Mouse (Mus musculus) hindbrain, embryonic 16.5 days (tissue): Measurements from ENCODE around the gene Gm6657. TPM values are rescaled to one million over a fixed set of nuclear protein-coding genes. Genes with fewer than 3 reads are reported as not detected.
A peak's percentile ranks its signal among the peaks of the same experiment; 100 is the strongest.

Experiments used
- ATAC-seq: fragments of 200-750 bp; cut with Nextera tagmentation; 2 replicates; pipeline ENCODE4 v1.8.0; 2017; ENCODE audit warnings: moderate TSS enrichment, moderate library complexity
- H3K27ac ChIP-seq: fragments of 300-500 bp; sonication (generic); 2 replicates; pipeline ENCODE4 v1.5.1; 2014; ENCODE audit warnings: low read depth, mild to moderate bottlenecking, control low read depth, low read length, moderate library complexity
- H3K27me3 ChIP-seq: fragments of 300-500 bp; sonication (generic); replicated peaks from 2 replicates; pipeline ENCODE4 v1.6.1; 2014; ENCODE audit warnings: low read length; ENCODE audit not compliant: control insufficient read depth, insufficient read depth
- H3K36me3 ChIP-seq: fragments of 300-500 bp; sonication (generic); 2 replicates; pipeline ENCODE4 v1.6.1; 2014; ENCODE audit warnings: mild to moderate bottlenecking, low read length, moderate library complexity, mixed read lengths; ENCODE audit not compliant: control insufficient read depth, insufficient read depth
- H3K4me1 ChIP-seq: fragments of 300-500 bp; sonication (generic); 2 replicates; pipeline ENCODE4 v1.6.1; 2014; ENCODE audit warnings: low read depth, low read length; ENCODE audit not compliant: control insufficient read depth, insufficient read depth
- H3K4me2 ChIP-seq: fragments of 300-500 bp; sonication (generic); 2 replicates; pipeline ENCODE4 v1.6.1; 2014; ENCODE audit warnings: mild to moderate bottlenecking, low read length, control low read depth, moderate library complexity
- H3K4me3 ChIP-seq: fragments of 300-500 bp; sonication (generic); 2 replicates; pipeline ENCODE4 v1.5.1; 2014; ENCODE audit warnings: mild to moderate bottlenecking, low read length, control low read depth, moderate library complexity
- H3K9ac ChIP-seq: fragments of 300-500 bp; sonication (generic); 2 replicates; pipeline ENCODE4 v1.6.1; 2014; ENCODE audit warnings: low read depth, mild to moderate bottlenecking, control low read depth, low read length, moderate library complexity
- H3K9me3 ChIP-seq: fragments of 300-500 bp; sonication (generic); 2 replicates; pipeline ENCODE4 v1.6.1; 2014; ENCODE audit warnings: mild to moderate bottlenecking, low read length, moderate library complexity; ENCODE audit not compliant: control insufficient read depth
- WGBS: fragments of 180-500 bp; shearing (Covaris S2); extraction: QIAGEN DNeasy Blood & Tissue Kit; methylation state at CpG from one replicate; pipeline ENCODE4 v1.1.7; 2014; 5-methylcytosine and 5-hydroxymethylcytosine counted together
- polyA plus RNA-seq: library from polyadenylated mRNA; unstranded; fragments of >200 nt; fragmentation: Nextera tagmentation; extraction: Ambion mirVana; gene quantifications from 2 replicates; pipeline ENCODE4 v1.2.1, GENCODE M21; 2015

Gene Gm6657
- polyA plus RNA-seq: not detected in 2 replicates

- ATAC-seq: no peak
- Histone ChIP-seq H3K4me3 (no peak within 1 kb of the TSS), H3K4me2 (no peak within 1 kb of the TSS), H3K27ac (no peak within 1 kb of the TSS), H3K9ac (no peak within 1 kb of the TSS), H3K9me3 (peaks cover 2% of the 10 kb centered on the region; the same call in 1 of the 2 replicates), H3K4me1 (no peaks in the 10 kb centered on the region), H3K36me3 (no peaks in the 10 kb centered on the region), H3K27me3 (no peaks in the 10 kb centered on the region)
Observed at GRCm38 (mm10) chr12:78193942-78194341, at the start of gene Gm6657. Gene Gm6657 (plus strand): TSS chr12:78194242.

DNA sequence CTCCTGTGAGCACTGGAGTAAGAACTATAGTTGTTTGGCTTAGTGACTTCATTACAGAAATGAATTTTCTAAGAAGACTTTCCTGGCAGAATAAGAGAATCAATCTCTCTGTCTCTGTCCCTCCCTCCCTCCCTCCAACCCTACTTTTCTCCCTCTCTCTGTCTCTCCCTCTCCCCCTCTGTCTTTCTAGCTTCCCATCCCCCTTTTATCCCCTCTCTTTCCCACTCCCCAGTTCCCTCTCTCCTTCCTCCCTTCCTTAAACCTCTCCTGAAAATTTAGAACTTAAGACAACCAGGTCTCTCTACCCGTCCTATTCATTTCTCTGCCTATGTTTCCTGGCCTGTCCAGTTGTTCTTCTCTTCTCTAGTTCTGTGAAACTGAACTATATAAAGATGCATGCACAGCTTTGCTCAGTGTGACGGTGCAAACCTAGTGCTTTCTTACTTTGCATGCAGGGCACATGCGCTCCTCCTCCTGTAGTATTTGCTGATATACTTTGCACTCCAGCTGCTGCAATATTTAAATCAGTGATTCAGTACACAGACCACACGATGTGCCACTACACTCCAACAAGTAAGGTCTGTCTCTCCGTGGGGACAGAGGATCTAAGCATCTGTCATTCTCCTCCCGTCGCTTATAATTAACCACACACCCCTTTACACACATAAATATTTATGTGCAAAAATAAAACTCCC, 40.6 kb upstream of the Gm6657 start:
- Histone ChIP-seq H3K4me2 (peak overlapping the region; percentile 21; the same call in 1 of the 2 replicates), H3K4me1 (no peaks in the 10 kb centered on the region; the same call in 1 of the 2 replicates), H3K9ac (no peak overlapping the region), H3K36me3 (no peaks in the 10 kb centered on the region), H3K27me3 (peaks cover 2% of the 10 kb centered on the region; the same call in 1 of the 2 replicates), H3K27ac (no peak overlapping the region), H3K9me3 (no peaks in the 10 kb centered on the region), H3K4me3 (no peak overlapping the region)
- WGBS: 23% methylated on average over 7 of the region's 7 CpGs
- peak; percentile 82 for ATAC-seq

DNA sequence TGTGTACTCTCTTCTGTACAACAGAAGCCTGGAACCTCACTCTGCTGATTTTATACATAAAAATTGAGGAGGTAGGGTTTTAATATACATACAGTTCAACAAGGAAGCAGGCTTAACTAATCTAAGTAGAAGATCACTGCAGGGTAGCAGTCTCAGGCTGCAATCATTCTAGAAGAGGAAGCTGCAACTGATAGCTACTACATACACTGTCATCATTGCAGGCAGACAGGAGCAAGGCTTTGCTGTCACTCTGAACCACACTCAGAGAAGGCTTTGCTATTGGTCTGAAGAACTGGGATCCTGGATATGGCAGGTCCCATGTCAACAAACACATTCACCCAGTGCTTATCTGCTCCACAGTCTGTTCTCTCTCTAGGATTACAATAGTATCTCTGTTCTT, 23.9 kb upstream of the Gm6657 start:
- no peak overlapping the region for H3K9ac ChIP-seq
- H3K4me2 ChIP-seq: no peak overlapping the region
- H3K36me3 ChIP-seq: no peaks in the 10 kb centered on the region
- no peaks in the 10 kb centered on the region for H3K9me3 ChIP-seq
- no peaks in the 10 kb centered on the region for H3K4me1 ChIP-seq
- no peaks in the 10 kb centered on the region for H3K27me3 ChIP-seq
- ATAC-seq: no peak
- H3K27ac ChIP-seq: no peak overlapping the region
- H3K4me3 ChIP-seq: no peak overlapping the region

DNA sequence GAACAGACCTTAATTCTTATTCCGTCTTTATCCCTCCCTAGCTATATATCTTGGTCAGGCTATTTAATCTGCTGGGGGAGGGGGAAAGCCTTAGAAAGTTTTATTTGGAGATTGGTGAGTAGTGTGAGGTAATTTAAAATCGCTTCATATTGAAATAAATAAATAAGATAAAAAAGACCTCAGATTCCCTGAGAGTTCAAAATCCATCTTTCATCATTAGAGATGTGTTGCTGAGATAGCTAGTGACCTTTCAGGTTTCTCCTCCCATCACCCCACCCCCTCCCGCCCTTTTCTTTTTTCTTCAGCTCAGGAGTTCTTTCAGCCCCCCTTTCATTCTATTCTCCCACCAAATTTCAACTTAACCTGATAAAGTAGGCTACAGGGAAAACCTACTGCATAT, 20.1 kb upstream of the Gm6657 start:
- H3K4me2 ChIP-seq: no peak overlapping the region
- 78% methylated on average over 3 of the region's 3 CpGs for WGBS
- no peak overlapping the region for H3K4me3 ChIP-seq
- no peaks in the 10 kb centered on the region for H3K36me3 ChIP-seq
- no peak overlapping the region for H3K9ac ChIP-seq
- ATAC-seq: no peak
- no peak overlapping the region for H3K27ac ChIP-seq
- no peaks in the 10 kb centered on the region for H3K9me3 ChIP-seq
- no peaks in the 10 kb centered on the region for H3K4me1 ChIP-seq
- H3K27me3 ChIP-seq: no peaks in the 10 kb centered on the region

- Histone ChIP-seq H3K4me1 (no peaks in the 10 kb centered on the region), H3K4me3 (no peak overlapping the region), H3K27me3 (no peaks in the 10 kb centered on the region), H3K4me2 (no peak overlapping the region), H3K9ac (no peak overlapping the region), H3K27ac (no peak overlapping the region), H3K36me3 (no peaks in the 10 kb centered on the region), H3K9me3 (no peaks in the 10 kb centered on the region)
- 91% methylated on average over 4 of the region's 4 CpGs for WGBS
- no peak for ATAC-seq
Observed at GRCm38 (mm10) chr12:78174671-78175070, 19.4 kb upstream of the Gm6657 start.

DNA sequence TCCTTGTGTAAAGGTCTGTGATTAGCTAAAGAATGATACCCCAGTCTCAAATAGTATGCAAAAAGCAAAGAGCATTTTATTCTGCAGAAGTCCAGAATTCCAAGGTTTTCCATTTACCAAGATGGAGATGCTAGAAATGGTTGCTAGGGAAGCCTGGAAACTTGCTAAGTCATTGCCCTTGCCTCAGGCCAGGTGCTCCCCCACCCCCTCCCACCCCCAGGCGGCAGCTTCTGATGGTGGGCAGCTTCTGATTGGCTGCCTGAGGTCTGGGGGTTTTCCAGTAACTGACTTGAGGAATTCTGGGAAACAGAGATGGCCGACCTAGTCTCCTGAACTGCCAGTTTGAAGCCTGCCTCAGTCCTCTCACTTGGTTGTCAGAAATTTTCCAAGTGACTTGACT, 12.6 kb upstream of the Gm6657 start:
- Histone ChIP-seq H3K36me3 (no peaks in the 10 kb centered on the region), H3K4me3 (no peak overlapping the region), H3K9me3 (no peaks in the 10 kb centered on the region), H3K4me2 (no peak overlapping the region), H3K9ac (no peak overlapping the region), H3K27ac (no peak overlapping the region), H3K4me1 (no peaks in the 10 kb centered on the region), H3K27me3 (no peaks in the 10 kb centered on the region)
- no peak for ATAC-seq
- 76% methylated on average over 2 of the region's 2 CpGs for WGBS

- Histone ChIP-seq H3K27me3 (no peaks in the 10 kb centered on the region), H3K4me3 (no peak overlapping the region), H3K4me2 (no peak overlapping the region), H3K4me1 (no peaks in the 10 kb centered on the region), H3K36me3 (no peaks in the 10 kb centered on the region), H3K9ac (no peak overlapping the region), H3K9me3 (peaks cover 2% of the 10 kb centered on the region; the same call in 1 of the 2 replicates), H3K27ac (no peak overlapping the region)
- 73% methylated on average over 2 of the region's 2 CpGs for WGBS
- no peak for ATAC-seq
Observed at GRCm38 (mm10) chr12:78195368-78195767, 1.3 kb downstream of the Gm6657 start.

- Histone ChIP-seq H3K4me2 (no peak overlapping the region), H3K9me3 (no peaks in the 10 kb centered on the region), H3K36me3 (no peaks in the 10 kb centered on the region), H3K27ac (no peak overlapping the region), H3K9ac (no peak overlapping the region), H3K27me3 (no peaks in the 10 kb centered on the region), H3K4me1 (no peaks in the 10 kb centered on the region), H3K4me3 (no peak overlapping the region)
- no peak for ATAC-seq
- 45% methylated on average over 5 of the region's 5 CpGs for WGBS
Observed at GRCm38 (mm10) chr12:78203646-78204045, 9.6 kb downstream of the Gm6657 start.

GRCm38 (mm10) chr12:78205915-78206570, 12.0 kb downstream of the Gm6657 start:
- peak; percentile 60; the same call in 1 of the 2 replicates for ATAC-seq
- Histone ChIP-seq H3K27ac (no peak overlapping the region), H3K36me3 (no peaks in the 10 kb centered on the region), H3K4me2 (peak overlapping the region; percentile 10; the same call in 1 of the 2 replicates), H3K4me1 (no peaks in the 10 kb centered on the region), H3K9ac (no peak overlapping the region), H3K9me3 (no peaks in the 10 kb centered on the region), H3K27me3 (no peaks in the 10 kb centered on the region), H3K4me3 (no peak overlapping the region)
- 13% methylated on average over 5 of the region's 5 CpGs for WGBS
